Mouse (Mus musculus): ENCODE measurements around the gene Arl11. TPM values are rescaled to one million over a fixed set of nuclear protein-coding genes. Genes with fewer than 3 reads are reported as not detected.
"Not testable (repeated sequence)": the region's sequence is repeated elsewhere in the genome, so short reads cannot be mapped to it uniquely, and the experiment has no call there.

Arl11 gene
- polyA plus RNA-seq, 1 experiment from 2014 or later: 0.56 TPM

DNA sequence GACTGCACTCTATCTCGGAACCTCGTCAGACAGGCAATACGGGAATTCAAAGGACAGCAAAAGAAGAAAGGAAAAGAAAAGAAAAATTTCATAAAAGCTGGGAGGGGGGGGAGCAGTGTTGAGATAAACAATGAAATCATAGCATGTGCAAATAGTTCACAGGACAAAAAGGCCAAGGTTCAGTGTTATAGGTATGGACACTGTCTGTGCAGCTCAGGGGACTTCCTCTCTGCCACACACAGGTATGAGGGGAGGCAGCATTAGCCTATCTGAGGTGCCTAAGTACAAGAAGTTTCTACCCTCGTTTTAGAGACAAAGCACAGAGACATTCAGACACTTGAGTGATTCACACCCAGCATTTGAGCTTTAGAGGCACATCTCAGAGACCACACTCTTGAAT lies 11.6 kb downstream of the Arl11 start:
- ATAC-seq (no peak), DNase-seq (ENCODE audit: low spot score) (no peak)
- Histone ChIP-seq H3K9ac (ENCODE audit: low read length) (no peak overlapping the region), H3K4me1 (ENCODE audit: control insufficient read depth, insufficient read depth, low read length) (no peaks in the 10 kb centered on the region), H3K9me3 (replicated peaks; ENCODE audit: control insufficient read depth, low read length) (0 out of 2 replicates have a peak, but pooled peaks cover 2% of the 10 kb centered on the region), H3K36me3 (ENCODE audit: control insufficient read depth, insufficient read depth, low read length) (no peaks in the 10 kb centered on the region), H3K4me3 (ENCODE audit: low read depth, low read length) (no peak overlapping the region), H3K4me2 (ENCODE audit: low read length) (no peak overlapping the region), H3K27ac (ENCODE audit: low read depth, low read length) (no peak overlapping the region), H3K27me3 (replicated peaks; ENCODE audit: control insufficient read depth, insufficient read depth, low read length) (no peaks in the 10 kb centered on the region)
- WGBS: 82% methylated on average over 4 of the region's 4 CpGs

DNA sequence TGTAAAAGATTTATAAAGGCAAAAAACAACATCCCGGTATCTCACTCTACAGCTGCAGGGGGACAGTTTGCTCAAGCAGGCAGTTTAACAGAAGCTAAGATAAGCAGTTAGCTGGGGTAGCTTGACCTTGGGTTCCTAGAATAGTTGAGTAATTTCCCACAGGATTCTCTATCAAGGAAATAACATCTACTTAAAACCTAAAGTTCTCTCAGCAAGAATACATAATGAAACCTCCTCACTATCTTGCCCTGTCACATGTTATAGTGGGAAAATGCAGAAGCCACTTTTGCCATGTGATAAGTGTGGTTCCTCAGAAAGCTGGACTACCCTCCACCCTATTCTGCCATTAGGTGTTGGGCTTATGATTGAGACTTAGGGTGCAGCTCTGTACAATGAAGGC lies 13.2 kb downstream of the Arl11 start:
- Histone ChIP-seq H3K9me3 (replicated peaks; ENCODE audit: control insufficient read depth, low read length) (0 out of 2 replicates have a peak, but pooled peaks cover 2% of the 10 kb centered on the region), H3K9ac (ENCODE audit: low read length) (no peak overlapping the region), H3K27ac (ENCODE audit: low read depth, low read length) (no peak overlapping the region), H3K4me2 (ENCODE audit: low read length) (no peak overlapping the region), H3K4me1 (ENCODE audit: control insufficient read depth, insufficient read depth, low read length) (no peaks in the 10 kb centered on the region), H3K36me3 (ENCODE audit: control insufficient read depth, insufficient read depth, low read length) (no peaks in the 10 kb centered on the region), H3K4me3 (ENCODE audit: low read depth, low read length) (no peak overlapping the region), H3K27me3 (replicated peaks; ENCODE audit: control insufficient read depth, insufficient read depth, low read length) (no peaks in the 10 kb centered on the region)
- WGBS: 90% methylated on average over 1 of the region's 1 CpGs
- DNase-seq (ENCODE audit: low spot score) (no peak), ATAC-seq (no peak)

DNA sequence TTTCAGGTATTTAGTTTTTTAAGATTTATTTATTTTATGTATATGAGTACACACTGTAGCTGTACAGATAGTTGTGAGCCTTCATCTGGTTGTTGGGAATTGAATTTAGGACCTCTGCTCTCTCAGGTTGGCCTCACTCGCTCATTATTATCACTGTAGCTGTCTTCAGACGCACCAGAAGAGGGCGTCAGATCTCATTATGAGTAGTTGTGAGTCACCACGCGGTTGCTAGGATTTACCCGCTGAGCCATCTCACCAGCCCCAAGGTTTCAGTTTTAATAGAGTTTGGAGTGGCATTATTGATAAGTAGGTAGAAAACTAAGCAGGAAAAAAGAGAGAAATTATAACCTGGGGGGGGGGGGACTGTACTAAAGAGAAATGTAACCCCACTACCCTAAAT lies 17.5 kb downstream of the Arl11 start:
- not testable (repeated sequence) for ATAC-seq; H3K9ac ChIP-seq (ENCODE audit: low read length); DNase-seq (ENCODE audit: low spot score); H3K9me3 ChIP-seq (replicated peaks; ENCODE audit: control insufficient read depth, low read length); H3K27ac ChIP-seq (ENCODE audit: low read depth, low read length); H3K27me3 ChIP-seq (replicated peaks; ENCODE audit: control insufficient read depth, insufficient read depth, low read length); H3K4me3 ChIP-seq (ENCODE audit: low read depth, low read length); H3K4me2 ChIP-seq (ENCODE audit: low read length); H3K36me3 ChIP-seq (ENCODE audit: control insufficient read depth, insufficient read depth, low read length)
- WGBS: 19% methylated on average over 6 of the region's 6 CpGs
- H3K4me1 ChIP-seq (ENCODE audit: control insufficient read depth, insufficient read depth, low read length): peaks cover 12% of the 10 kb centered on the region

DNA sequence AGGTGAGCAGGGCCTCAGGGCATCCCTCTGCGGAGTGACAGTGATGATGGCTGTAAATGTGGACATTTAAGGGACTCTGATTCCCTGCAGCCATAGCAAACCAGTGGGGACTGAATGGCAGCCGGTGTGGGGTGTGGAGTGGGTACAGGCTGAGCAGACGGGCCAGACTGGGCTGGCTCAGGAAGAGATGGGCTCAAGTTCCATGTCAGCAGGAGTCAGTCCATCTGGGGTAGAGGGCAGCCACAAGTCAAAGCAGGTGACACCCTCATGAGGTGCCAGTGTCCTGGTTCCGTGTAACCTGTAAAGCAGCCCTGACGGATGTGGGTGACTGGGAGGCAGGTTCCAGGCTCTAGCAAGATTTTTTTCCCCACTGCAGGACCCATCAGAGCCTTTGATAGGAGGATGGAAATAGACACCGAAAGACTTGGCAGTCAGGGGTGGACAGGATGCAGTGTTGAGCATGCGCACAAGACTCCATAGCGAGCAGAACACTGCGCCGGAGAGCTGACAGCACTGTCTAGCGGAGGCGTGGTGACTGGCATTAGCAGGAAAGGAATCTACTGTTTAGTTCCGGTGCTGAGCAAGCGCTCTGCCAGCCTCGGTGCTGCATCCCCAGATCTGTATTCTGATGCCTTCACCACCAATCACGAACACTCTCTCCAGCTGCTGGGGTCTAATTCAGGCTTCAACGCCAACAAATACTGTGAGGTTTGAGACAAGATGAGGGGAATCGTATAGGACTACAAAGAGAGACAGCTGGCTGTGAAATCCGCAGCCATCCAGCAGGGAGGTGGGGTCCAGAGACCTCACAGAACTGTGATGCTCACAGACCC lies 18.3 kb downstream of the Arl11 start:
- peak overlapping the region; percentile 83 for H3K27ac ChIP-seq (ENCODE audit: low read depth, low read length)
- H3K4me1 ChIP-seq (ENCODE audit: control insufficient read depth, insufficient read depth, low read length): peaks cover 12% of the 10 kb centered on the region
- H3K36me3 ChIP-seq (ENCODE audit: control insufficient read depth, insufficient read depth, low read length): no peaks in the 10 kb centered on the region
- peak; percentile 74 for ATAC-seq
- H3K27me3 ChIP-seq (replicated peaks; ENCODE audit: control insufficient read depth, insufficient read depth, low read length): no peaks in the 10 kb centered on the region
- H3K4me3 ChIP-seq (ENCODE audit: low read depth, low read length): peak overlapping the region; percentile 16
- 0 out of 2 replicates have a peak, but pooled peaks cover under 1% of the 10 kb centered on the region for H3K9me3 ChIP-seq (replicated peaks; ENCODE audit: control insufficient read depth, low read length)
- 31% methylated on average over 19 of the region's 19 CpGs for WGBS
- H3K4me2 ChIP-seq (ENCODE audit: low read length): peak overlapping the region; percentile 47
- DNase-seq (ENCODE audit: low spot score): peak; percentile 93
- peak overlapping the region; percentile 38 for H3K9ac ChIP-seq (ENCODE audit: low read length)

DNA sequence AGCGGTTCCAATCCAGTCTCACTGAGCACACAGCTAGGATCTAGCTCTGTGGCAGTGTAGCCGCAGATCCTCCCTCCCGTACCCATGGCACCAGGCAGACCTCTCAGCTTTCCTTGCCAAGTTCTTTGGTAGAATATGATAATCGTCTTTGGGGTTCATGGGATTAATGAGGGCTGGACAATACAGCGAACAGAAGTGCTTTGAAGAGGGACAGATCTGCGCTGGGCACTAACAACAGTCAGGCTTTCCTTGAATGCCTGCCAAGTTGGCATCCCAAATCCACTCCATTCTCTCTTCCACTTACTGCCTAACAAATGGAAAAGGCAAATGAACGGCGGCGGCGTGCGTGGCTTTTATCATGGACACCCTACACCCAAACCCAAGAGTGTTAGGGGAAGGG lies 21.0 kb downstream of the Arl11 start:
- WGBS: 10% methylated on average over 11 of the region's 11 CpGs
- H3K9me3 ChIP-seq (replicated peaks; ENCODE audit: control insufficient read depth, low read length): no peaks in the 10 kb centered on the region
- no peaks in the 10 kb centered on the region for H3K36me3 ChIP-seq (ENCODE audit: control insufficient read depth, insufficient read depth, low read length)
- H3K4me2 ChIP-seq (ENCODE audit: low read length): peak overlapping the region; percentile 29
- ATAC-seq: peak; percentile 71
- peak overlapping the region; percentile 85 for H3K27ac ChIP-seq (ENCODE audit: low read depth, low read length)
- no peak overlapping the region for H3K9ac ChIP-seq (ENCODE audit: low read length)
- H3K27me3 ChIP-seq (replicated peaks; ENCODE audit: control insufficient read depth, insufficient read depth, low read length): no peaks in the 10 kb centered on the region
- DNase-seq (ENCODE audit: low spot score): peak; percentile 91
- H3K4me3 ChIP-seq (ENCODE audit: low read depth, low read length): no peak overlapping the region
- H3K4me1 ChIP-seq (ENCODE audit: control insufficient read depth, insufficient read depth, low read length): peaks cover 12% of the 10 kb centered on the region

DNA sequence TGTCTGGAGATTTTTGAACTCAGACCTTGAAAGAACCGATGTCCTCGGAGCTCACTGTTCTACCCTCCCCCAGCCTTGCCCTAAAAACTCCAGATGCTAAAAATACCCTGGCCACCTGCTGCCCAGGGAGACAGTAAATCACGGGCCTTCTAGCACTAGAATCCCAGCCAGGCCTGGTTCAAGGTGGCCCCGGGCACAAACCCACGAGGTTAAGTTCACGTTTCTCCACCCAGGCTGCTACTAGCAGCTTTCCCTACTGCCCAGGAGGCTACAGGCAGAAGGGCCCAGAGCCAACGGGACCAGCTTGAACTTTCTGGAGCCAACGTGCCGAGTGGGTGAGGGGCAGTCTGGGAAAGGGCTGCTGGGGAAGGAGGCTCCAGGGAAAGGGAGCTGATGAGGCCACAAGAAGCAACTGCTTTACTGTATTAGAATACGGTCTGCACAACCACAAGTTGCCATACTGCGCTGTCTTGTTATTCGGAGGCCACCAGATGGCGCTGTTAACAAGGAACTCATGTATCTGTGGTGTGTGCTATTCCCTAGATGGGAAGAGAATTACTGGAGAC lies 21.5 kb downstream of the Arl11 start:
- WGBS: 8% methylated on average over 13 of the region's 13 CpGs
- Histone ChIP-seq H3K4me3 (ENCODE audit: low read depth, low read length) (no peak overlapping the region), H3K9ac (ENCODE audit: low read length) (no peak overlapping the region)

DNA sequence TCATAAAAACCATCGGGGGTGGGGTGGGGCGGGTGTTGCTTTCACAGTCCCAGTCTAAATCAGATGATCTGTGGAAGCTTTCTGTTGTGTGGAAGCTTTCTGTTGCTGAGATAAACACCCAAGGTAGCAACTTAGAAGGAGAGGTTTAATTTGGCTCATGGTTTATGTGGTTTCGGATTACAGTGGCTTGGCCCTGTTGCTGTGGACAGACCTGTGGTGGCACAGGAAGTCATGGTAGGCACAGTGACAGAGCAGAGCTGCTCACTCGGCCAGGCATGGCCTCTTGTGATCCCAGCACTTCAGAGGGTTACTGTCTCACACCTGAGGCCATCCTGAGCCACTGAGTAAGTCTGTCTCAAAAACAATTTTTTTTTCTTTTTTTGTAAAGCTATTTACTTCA lies 29.8 kb downstream of the Arl11 start:
- Histone ChIP-seq H3K9ac (ENCODE audit: low read length) (no peak overlapping the region), H3K27me3 (replicated peaks; ENCODE audit: control insufficient read depth, insufficient read depth, low read length) (no peaks in the 10 kb centered on the region), H3K4me1 (ENCODE audit: control insufficient read depth, insufficient read depth, low read length) (no peaks in the 10 kb centered on the region), H3K4me3 (ENCODE audit: low read depth, low read length) (no peak overlapping the region), H3K9me3 (replicated peaks; ENCODE audit: control insufficient read depth, low read length) (no peaks in the 10 kb centered on the region), H3K4me2 (ENCODE audit: low read length) (no peak overlapping the region), H3K36me3 (ENCODE audit: control insufficient read depth, insufficient read depth, low read length) (no peaks in the 10 kb centered on the region), H3K27ac (ENCODE audit: low read depth, low read length) (no peak overlapping the region)
- ATAC-seq: no peak
- 85% methylated on average over 4 of the region's 4 CpGs for WGBS
- DNase-seq (ENCODE audit: low spot score): no peak

More for the DNA sequence above, 21.5 kb downstream of the Arl11 start:
- H3K27me3 ChIP-seq (replicated peaks; ENCODE audit: control insufficient read depth, insufficient read depth, low read length): no peaks in the 10 kb centered on the region
- H3K4me2 ChIP-seq (ENCODE audit: low read length): peak overlapping the region; percentile 29
- peak overlapping the region; percentile 85 for H3K27ac ChIP-seq (ENCODE audit: low read depth, low read length)
- ATAC-seq (peak; percentile 78), DNase-seq (ENCODE audit: low spot score) (peak; percentile 95)
- no peaks in the 10 kb centered on the region for H3K36me3 ChIP-seq (ENCODE audit: control insufficient read depth, insufficient read depth, low read length)
- peaks cover 12% of the 10 kb centered on the region for H3K4me1 ChIP-seq (ENCODE audit: control insufficient read depth, insufficient read depth, low read length)
- H3K9me3 ChIP-seq (replicated peaks; ENCODE audit: control insufficient read depth, low read length): no peaks in the 10 kb centered on the region

DNA sequence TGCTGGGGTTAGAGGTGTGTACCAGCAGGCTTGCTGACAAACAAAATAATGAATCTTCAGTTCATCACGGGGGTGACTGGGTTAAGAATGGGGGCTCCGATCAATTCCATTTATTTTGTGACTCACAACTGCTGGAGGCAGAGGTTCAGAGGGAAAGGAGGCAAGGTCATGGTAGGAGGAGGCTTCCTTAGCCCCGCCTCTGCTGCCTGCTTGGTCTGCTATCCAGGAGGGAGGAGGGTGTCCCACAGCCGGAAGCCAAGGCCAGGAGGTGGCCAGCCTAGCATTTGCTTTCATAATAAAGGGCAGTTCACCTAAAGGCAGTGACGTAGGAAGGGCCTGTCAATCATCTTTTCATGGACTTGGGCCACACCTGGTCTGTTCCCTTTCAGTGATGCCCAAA lies 35.0 kb downstream of the Arl11 start:
- no peaks in the 10 kb centered on the region for H3K36me3 ChIP-seq (ENCODE audit: control insufficient read depth, insufficient read depth, low read length)
- 80% methylated on average over 5 of the region's 5 CpGs for WGBS
- no peaks in the 10 kb centered on the region for H3K27me3 ChIP-seq (replicated peaks; ENCODE audit: control insufficient read depth, insufficient read depth, low read length)
- DNase-seq (ENCODE audit: low spot score): no peak
- no peaks in the 10 kb centered on the region for H3K4me1 ChIP-seq (ENCODE audit: control insufficient read depth, insufficient read depth, low read length)
- H3K9ac ChIP-seq (ENCODE audit: low read length): no peak overlapping the region
- no peak overlapping the region for H3K4me2 ChIP-seq (ENCODE audit: low read length)
- H3K9me3 ChIP-seq (replicated peaks; ENCODE audit: control insufficient read depth, low read length): no peaks in the 10 kb centered on the region
- ATAC-seq: no peak
- no peak overlapping the region for H3K27ac ChIP-seq (ENCODE audit: low read depth, low read length)
- no peak overlapping the region for H3K4me3 ChIP-seq (ENCODE audit: low read depth, low read length)

Data from forebrain, embryonic 14.5 days (tissue).